Mouse (Mus musculus) hindbrain, embryonic 15.5 days (tissue): ENCODE measurements around the gene H2-Eb2. TPM values are rescaled to one million over a fixed set of nuclear protein-coding genes. Genes with fewer than 3 reads are reported as not detected.

ENCODE experiments used
- ATAC-seq: fragments of 200-750 bp; cut with Nextera tagmentation; 2 replicates; pipeline ENCODE4 v1.8.0; 2017; ENCODE audit warnings: low read depth, moderate number of reproducible peaks, moderate TSS enrichment; ENCODE audit not compliant: low FRiP score
- H3K27ac ChIP-seq: fragments of 300-500 bp; sonication (generic); replicated peaks from 2 replicates; pipeline ENCODE4 v1.5.1; 2015; ENCODE audit warnings: mild to moderate bottlenecking, inconsistent platforms
- H3K27me3 ChIP-seq: fragments of 300-500 bp; sonication (generic); 2 replicates; pipeline ENCODE4 v1.6.1; 2015; ENCODE audit warnings: control low read depth, inconsistent platforms
- H3K36me3 ChIP-seq: fragments of 300-500 bp; sonication (generic); 2 replicates; pipeline ENCODE4 v1.6.1; 2015; ENCODE audit warnings: control low read depth, inconsistent platforms
- H3K4me1 ChIP-seq: fragments of 300-500 bp; sonication (generic); replicated peaks from 2 replicates; pipeline ENCODE4 v1.6.1; 2015; ENCODE audit warnings: control low read depth, inconsistent platforms
- H3K4me2 ChIP-seq: fragments of 300-500 bp; sonication (generic); 2 replicates; pipeline ENCODE4 v1.6.1; 2015; ENCODE audit warnings: moderate library complexity, mild to moderate bottlenecking, inconsistent platforms
- H3K4me3 ChIP-seq: fragments of 300-500 bp; sonication (generic); 2 replicates; pipeline ENCODE4 v1.5.1; 2015; ENCODE audit warnings: mild to moderate bottlenecking, inconsistent platforms
- H3K9ac ChIP-seq: fragments of 300-500 bp; sonication (generic); 2 replicates; pipeline ENCODE4 v1.6.1; 2015; ENCODE audit warnings: inconsistent platforms
- H3K9me3 ChIP-seq: fragments of 300-500 bp; sonication (generic); 2 replicates; pipeline ENCODE4 v1.6.1; 2016; ENCODE audit warnings: control low read depth, inconsistent platforms
- WGBS: fragments of 180-500 bp; shearing (Covaris S2); methylation state at CpG from one replicate; pipeline ENCODE4 v1.1.7; 2015; 5-methylcytosine and 5-hydroxymethylcytosine counted together
- polyA plus RNA-seq: library from polyadenylated mRNA; unstranded; fragments of >200 nt; fragmentation: Nextera tagmentation; extraction: Ambion mirVana; gene quantifications from 2 replicates; pipeline ENCODE4 v1.2.1, GENCODE M21; 2015

The H2-Eb2 gene
- polyA plus RNA-seq, 1 experiment from 2014 or later, result 0.26 TPM

DNA sequence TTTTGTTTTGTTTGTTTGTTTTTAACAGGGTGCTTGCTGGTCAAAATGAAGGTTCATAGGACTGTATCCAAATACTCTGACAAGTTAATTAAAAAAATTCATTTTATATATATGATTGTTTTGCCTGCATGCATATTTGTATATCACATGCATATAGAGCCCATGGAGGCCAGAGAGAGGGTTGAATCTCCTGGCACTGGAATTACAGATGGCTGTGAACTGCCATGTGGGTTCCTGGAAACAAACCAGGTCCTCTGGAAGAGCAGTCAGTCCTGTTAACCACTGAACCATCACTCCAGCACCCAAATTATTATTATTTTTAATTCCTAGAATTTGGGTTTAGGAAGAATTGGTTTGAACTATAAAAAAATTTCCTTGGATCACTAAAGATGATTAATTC, 30.2 kb upstream of the H2-Eb2 start:
- no peaks in the 10 kb centered on the region for H3K9me3 ChIP-seq
- peaks cover 8% of the 10 kb centered on the region for H3K4me1 ChIP-seq
- no peak overlapping the region for H3K9ac ChIP-seq
- no peak for ATAC-seq
- no peak overlapping the region for H3K4me2 ChIP-seq
- H3K27me3 ChIP-seq, result no peaks in the 10 kb centered on the region
- no peak overlapping the region for H3K4me3 ChIP-seq
- no peaks in the 10 kb centered on the region for H3K36me3 ChIP-seq
- no peak overlapping the region for H3K27ac ChIP-seq

DNA sequence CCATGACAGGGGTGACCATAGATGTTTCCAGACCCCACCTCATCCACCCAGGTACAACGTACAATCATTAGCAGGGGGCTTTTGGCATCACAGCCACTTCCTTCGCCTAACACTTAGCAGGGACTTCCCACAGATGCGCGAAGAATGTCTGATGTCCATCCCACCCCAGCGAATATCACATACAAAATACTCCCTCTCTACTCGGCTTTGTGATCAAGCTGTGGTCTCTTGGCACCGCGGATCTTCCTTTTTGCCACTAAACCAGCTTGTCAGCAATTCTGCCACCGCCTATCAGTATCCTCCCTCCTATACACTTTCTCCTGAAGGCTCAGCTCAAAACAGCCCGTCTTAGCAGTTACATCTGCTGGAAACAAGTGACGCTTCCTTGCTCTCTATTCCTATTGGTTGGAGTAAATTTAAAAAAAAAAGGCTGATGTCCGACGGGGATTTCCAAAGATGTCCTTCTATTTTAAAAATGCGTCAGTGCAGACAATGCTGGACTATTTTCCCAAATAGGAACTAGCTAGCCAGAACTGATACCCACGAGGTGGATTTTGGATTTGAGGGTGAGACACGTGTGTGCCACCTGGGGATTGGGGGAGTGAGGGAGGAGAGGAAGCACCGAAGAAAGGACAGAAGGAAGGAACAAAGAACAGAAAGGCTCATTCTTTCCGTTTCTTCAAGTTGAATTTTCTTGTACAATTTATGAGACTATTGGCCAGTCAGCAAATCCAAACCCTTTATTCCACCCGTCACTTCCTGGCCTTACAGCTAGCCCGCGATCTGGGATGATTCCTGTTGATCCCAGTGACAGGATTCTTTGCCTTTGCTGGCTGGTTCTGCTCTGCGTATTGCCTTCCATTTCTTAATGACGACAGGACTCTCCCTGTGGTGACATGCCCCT, 29.3 kb upstream of the H2-Eb2 start:
- H3K9ac ChIP-seq, result peak overlapping the region; percentile 33
- 20% methylated on average over 23 of the region's 23 CpGs for WGBS
- H3K36me3 ChIP-seq, result no peaks in the 10 kb centered on the region

DNA sequence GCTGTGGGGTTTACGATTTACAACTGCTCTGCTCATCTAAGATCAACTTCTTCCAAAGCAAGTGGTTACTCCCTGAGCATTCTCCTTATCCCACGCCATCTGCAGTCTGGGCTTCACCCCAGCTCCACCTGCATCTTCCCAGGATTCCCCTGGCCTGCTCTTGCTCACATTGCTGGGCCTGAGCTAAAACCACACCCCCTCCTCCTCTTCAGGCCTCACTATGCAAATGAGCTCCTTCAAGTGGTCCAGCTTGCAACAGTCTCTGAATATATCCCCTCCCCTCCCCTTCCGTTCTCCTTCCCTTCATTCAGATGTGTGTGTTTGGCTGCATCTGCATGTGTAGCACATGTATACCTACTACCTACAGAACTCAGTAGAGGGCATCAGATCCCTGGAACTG, 26.1 kb upstream of the H2-Eb2 start:
- no peak overlapping the region for H3K4me2 ChIP-seq
- 70% methylated on average over 3 of the region's 3 CpGs for WGBS
- no peak for ATAC-seq
- H3K4me1 ChIP-seq, result peaks cover 8% of the 10 kb centered on the region; the same call in 1 of the 2 replicates
- no peak overlapping the region for H3K27ac ChIP-seq
- H3K4me3 ChIP-seq, result no peak overlapping the region
- no peak overlapping the region for H3K9ac ChIP-seq
- H3K36me3 ChIP-seq, result no peaks in the 10 kb centered on the region
- no peaks in the 10 kb centered on the region for H3K9me3 ChIP-seq
- no peaks in the 10 kb centered on the region for H3K27me3 ChIP-seq

More for the DNA sequence above, 29.3 kb upstream of the H2-Eb2 start:
- peaks cover 8% of the 10 kb centered on the region for H3K4me1 ChIP-seq
- H3K4me3 ChIP-seq, result peak overlapping the region; percentile 42
- peak; percentile 90 for ATAC-seq
- no peaks in the 10 kb centered on the region for H3K9me3 ChIP-seq
- H3K27me3 ChIP-seq, result no peaks in the 10 kb centered on the region
- H3K27ac ChIP-seq, result peak overlapping the region; percentile 72
- peak overlapping the region; percentile 54 for H3K4me2 ChIP-seq

DNA sequence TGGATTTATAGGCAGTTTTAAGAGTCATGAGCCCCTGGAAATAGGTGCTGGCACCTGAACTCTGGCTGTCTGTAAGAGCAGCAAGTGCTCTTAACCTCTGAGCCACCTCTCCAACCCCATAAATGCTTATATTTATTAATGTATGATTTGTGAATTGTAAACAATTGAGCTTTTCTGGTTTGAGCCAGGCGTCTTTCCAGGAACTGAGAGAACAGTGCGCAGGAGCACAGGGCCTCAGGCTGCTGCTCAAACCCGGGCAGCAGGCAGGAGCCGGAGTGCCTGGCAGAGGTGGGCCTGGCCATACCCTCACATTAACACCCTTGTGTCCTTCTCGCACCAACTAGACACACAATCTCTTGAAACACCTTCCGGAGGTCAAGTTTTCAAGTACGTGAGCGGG, 25.4 kb upstream of the H2-Eb2 start:
- no peaks in the 10 kb centered on the region for H3K9me3 ChIP-seq
- 94% methylated on average over 8 of the region's 8 CpGs for WGBS
- no peak overlapping the region for H3K4me3 ChIP-seq
- H3K27me3 ChIP-seq, result no peaks in the 10 kb centered on the region
- no peak overlapping the region for H3K27ac ChIP-seq
- H3K4me2 ChIP-seq, result no peak overlapping the region
- H3K36me3 ChIP-seq, result no peaks in the 10 kb centered on the region
- ATAC-seq, result no peak
- H3K9ac ChIP-seq, result no peak overlapping the region
- H3K4me1 ChIP-seq, result peaks cover 8% of the 10 kb centered on the region; the same call in 1 of the 2 replicates

DNA sequence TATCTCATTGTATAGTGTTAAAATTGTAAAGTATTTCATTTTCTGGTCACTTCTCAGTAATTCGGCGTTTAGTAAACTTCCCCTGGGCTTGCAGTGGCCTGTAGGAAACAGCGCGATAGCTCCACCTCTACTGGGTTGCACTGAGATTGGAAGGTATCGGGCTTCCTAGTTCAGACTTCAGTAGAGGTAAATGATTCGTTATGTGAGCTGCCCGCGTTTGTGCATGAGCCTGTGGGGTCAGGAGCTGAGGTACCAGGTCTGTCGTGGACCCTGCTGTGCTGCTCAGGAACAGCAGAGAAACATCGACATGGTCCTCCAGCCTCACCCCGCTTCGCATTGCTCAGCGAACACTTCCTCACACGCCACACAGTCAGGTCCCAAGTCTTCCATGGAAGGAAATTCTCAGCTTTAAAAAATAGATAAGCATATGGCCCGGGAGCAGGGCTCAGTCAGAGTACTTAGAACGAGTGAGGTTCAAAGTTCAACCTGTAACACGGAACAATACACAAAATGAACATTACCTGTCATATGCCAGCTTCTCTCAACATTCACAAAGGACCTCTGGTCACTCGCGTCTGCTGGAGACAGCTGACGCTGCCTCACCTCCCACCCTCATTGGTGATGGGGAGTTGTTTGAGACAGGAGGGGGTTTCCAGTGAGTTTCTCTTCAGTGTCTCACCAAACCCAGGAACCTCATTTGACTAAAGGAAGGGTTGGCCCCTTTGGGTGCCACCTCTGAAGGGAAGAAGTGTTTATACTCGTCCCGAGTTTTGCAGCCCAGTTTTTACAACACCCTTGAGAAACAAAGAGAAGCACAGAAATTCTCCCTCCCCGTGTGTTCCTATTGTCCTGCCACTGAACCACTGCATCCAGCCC, 24.5 kb upstream of the H2-Eb2 start:
- Histone ChIP-seq H3K4me3 (no peak overlapping the region), H3K36me3 (no peaks in the 10 kb centered on the region), H3K4me2 (no peak overlapping the region), H3K9me3 (no peaks in the 10 kb centered on the region), H3K9ac (no peak overlapping the region), H3K27me3 (no peaks in the 10 kb centered on the region), H3K4me1 (peaks cover 4% of the 10 kb centered on the region; the same call in 1 of the 2 replicates), H3K27ac (no peak overlapping the region)
- no peak for ATAC-seq
- WGBS, result 80% methylated on average over 23 of the region's 23 CpGs

DNA sequence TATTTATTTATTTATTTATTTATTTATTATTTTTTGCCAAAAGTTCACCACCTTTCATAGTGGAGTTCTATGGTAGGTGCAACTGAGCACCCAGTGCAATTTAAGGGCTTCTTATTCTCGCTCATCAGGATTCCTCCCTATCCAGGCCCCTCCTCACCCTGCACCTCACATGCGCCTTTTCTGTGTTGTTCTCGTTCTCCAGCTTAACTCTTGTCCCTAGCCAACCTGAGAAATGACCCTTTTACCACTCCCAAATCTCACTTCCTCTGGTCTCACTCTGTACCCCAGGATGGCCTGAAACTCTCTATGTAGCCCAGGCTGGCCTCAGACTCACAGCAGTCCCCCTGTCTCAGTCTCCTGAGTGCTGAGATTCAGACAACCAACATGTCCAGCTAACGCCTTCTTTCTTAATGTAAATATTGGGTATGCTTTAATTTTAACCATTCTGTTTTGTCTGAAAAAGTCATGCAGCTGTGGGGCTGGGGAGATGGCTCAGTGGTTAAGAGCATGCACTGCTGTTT, 23.7 kb upstream of the H2-Eb2 start:
- Histone ChIP-seq H3K4me3 (no peak overlapping the region), H3K27ac (no peak overlapping the region), H3K9ac (no peak overlapping the region), H3K4me1 (no peaks in the 10 kb centered on the region), H3K27me3 (no peaks in the 10 kb centered on the region), H3K9me3 (no peaks in the 10 kb centered on the region), H3K36me3 (no peaks in the 10 kb centered on the region), H3K4me2 (no peak overlapping the region)
- no peak for ATAC-seq
- WGBS, result 93% methylated on average over 4 of the region's 4 CpGs

DNA sequence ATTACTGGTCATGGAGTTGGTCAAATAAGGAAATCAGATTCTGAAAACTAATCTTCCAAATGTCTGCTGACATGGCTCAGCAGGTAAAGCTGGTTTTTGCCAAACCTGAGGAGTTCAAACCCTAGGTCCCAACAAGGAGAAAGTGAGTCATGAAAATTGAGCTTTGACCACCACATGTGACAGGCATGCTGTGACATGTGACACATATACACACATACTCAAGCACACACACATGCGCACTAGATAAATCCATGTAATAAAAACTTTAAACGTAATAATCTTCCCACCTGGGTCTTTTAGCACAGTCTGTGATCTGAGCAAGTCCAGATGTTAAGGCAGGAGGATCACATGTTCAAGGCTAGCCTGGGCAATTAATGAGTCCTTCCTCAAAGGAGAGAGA, 21.7 kb upstream of the H2-Eb2 start:
- Histone ChIP-seq H3K9ac (no peak overlapping the region), H3K4me3 (no peak overlapping the region), H3K27me3 (0 out of 2 replicates have a peak, but pooled peaks cover 3% of the 10 kb centered on the region), H3K4me2 (no peak overlapping the region), H3K27ac (no peak overlapping the region), H3K9me3 (no peaks in the 10 kb centered on the region), H3K36me3 (no peaks in the 10 kb centered on the region), H3K4me1 (no peaks in the 10 kb centered on the region)
- WGBS, result 83% methylated on average over 2 of the region's 2 CpGs
- ATAC-seq, result no peak

DNA sequence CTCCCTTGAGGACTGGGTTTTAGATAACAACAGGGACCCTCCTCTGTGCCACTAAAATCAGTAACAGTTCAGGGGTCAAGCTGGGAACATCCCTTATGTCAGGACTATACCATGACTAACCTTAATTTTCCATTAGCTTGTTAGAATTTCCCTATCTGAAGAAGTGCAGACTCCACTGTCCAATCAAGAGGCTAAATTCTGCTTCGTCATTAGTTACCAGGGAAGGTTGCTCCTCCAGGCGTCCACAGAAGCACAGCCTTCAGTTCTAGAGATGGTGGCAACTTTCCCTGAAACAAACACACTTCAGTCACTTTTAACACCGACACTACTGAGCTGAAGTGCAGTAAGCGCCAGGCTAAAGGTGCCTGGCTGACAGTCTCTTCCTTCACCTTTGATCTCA, 20.7 kb upstream of the H2-Eb2 start:
- Histone ChIP-seq H3K9ac (no peak overlapping the region), H3K4me2 (no peak overlapping the region), H3K27ac (no peak overlapping the region), H3K27me3 (0 out of 2 replicates have a peak, but pooled peaks cover 3% of the 10 kb centered on the region), H3K9me3 (no peaks in the 10 kb centered on the region), H3K36me3 (no peaks in the 10 kb centered on the region), H3K4me3 (no peak overlapping the region), H3K4me1 (0 out of 2 replicates have a peak, but pooled peaks cover 4% of the 10 kb centered on the region)
- WGBS, result 27% methylated on average over 4 of the region's 4 CpGs
- ATAC-seq, result peak; percentile 49; the same call in 1 of the 2 replicates

DNA sequence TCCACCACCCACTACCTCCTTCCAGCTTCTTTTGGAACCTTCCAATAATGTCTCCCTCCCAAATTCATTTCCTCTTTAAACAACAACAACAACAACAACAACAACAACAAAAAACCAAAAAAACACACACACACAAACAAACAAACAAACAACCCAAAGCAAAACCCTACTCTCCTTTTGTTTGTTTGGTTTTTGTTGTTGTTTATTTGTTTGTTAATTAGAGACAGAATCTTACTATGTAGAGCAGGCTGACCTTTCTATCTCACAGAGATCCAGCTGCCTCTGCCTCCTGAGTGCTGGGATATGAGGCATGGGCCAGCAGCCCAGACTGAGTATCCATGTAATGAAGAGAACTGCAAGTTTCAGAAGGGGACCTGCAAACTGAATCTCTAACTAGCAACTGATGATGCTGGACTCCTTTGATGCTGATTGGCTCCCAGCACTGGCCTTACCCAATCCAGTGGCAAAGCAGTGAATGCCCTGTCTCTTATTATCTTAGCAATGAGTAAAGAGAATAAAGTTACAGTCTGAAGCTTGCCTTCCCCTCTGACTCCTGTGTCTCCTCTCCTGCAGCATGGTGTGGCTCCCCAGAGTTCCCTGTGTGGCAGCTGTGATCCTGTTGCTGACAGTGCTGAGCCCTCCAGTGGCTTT, 20.0 kb upstream of the H2-Eb2 start, which contains the start of gene H2-Eb1:
Gene H2-Eb1 (plus strand): TSS at position 488 of the 651 bp plus-strand sequence.
- no peak within 1 kb of the TSS for H3K4me2 ChIP-seq
- H3K27ac ChIP-seq, result no peak within 1 kb of the TSS
- peaks cover 7% of the 10 kb centered on the region; the same call in 1 of the 2 replicates for H3K4me1 ChIP-seq
- H3K27me3 ChIP-seq, result 0 out of 2 replicates have a peak, but pooled peaks cover 3% of the 10 kb centered on the region
- peak; percentile 86 for ATAC-seq
- no peak within 1 kb of the TSS for H3K4me3 ChIP-seq
- no peak within 1 kb of the TSS for H3K9ac ChIP-seq
- H3K9me3 ChIP-seq, result no peaks in the 10 kb centered on the region
- H3K36me3 ChIP-seq, result no peaks in the 10 kb centered on the region

DNA sequence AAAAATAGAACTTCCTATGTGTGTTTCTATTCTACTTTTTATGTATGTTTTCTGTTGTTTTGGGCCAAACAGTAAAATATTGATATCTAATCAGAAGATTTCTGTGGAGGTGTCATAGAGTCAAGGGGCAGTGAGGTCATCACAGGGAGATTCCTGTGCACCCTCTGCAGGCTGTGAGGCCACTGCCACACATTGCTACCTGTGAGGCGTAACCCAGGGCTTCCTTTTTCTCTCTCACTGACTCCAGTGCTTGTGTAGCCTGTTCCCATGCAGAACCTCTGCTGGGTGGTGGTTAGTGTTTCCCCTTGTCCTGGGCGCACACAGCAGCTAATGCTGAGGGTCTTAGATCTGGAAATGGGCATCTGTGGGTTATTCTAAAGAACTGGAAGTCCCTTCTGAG, 19.1 kb upstream of the H2-Eb2 start:
- Histone ChIP-seq H3K9ac (no peak overlapping the region), H3K27ac (no peak overlapping the region), H3K36me3 (no peaks in the 10 kb centered on the region), H3K4me3 (no peak overlapping the region), H3K4me2 (no peak overlapping the region), H3K4me1 (peaks cover 7% of the 10 kb centered on the region; the same call in 1 of the 2 replicates), H3K9me3 (no peaks in the 10 kb centered on the region), H3K27me3 (0 out of 2 replicates have a peak, but pooled peaks cover 3% of the 10 kb centered on the region)
- 97% methylated on average over 2 of the region's 2 CpGs for WGBS
- no peak for ATAC-seq

DNA sequence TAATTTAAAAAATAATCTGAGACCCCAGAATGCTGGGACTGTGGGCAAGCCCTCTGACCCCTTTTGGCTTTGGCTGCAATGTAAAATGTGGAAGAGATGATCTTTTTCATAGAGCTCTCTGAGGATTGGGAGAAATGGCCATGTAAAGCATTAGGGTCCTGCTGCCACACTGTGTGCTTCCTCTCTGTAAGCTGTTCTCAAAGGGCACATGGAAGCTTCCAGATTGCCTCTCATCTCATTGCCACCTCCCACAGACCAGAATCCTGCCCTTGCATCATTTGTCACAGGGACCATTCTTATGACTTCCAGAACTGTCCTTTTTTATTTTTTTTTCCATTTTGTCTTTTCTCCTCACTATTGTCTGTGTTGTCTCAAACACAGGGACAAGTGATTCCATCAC, 18.2 kb upstream of the H2-Eb2 start:
- Histone ChIP-seq H3K9ac (no peak overlapping the region), H3K4me3 (no peak overlapping the region), H3K4me1 (peaks cover 7% of the 10 kb centered on the region; the same call in 1 of the 2 replicates)

More for the DNA sequence above, 18.2 kb upstream of the H2-Eb2 start:
- H3K9me3 ChIP-seq, result no peaks in the 10 kb centered on the region
- 0 out of 2 replicates have a peak, but pooled peaks cover 3% of the 10 kb centered on the region for H3K27me3 ChIP-seq
- H3K4me2 ChIP-seq, result no peak overlapping the region
- no peaks in the 10 kb centered on the region for H3K36me3 ChIP-seq
- H3K27ac ChIP-seq, result no peak overlapping the region
- no peak for ATAC-seq
